Mouse (Mus musculus): Measurements from ENCODE around the gene Milr1.
"Not testable (repeated sequence)": the region's sequence is repeated elsewhere in the genome, so short reads cannot be mapped to it uniquely, and the experiment has no call there.

The Milr1 gene

DNA sequence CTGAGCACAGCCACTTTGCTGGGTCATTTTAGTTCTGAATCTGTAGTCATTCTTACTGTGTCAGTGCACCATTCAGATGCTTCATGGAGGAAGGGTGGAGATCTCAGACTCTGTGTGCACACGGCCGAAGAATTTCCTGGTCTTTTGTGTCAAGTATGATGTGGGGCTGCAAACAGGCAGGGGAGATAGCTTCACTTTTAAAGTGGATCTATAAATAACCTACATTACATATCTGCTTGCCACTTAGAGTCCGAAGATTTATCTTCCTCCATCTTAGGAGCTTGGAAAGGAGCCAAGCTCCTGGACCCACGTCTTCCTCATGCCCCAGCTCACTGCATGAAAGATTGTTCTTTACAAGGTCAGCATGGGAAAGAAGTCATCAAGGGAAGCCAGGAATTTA lies 20.3 kb upstream of the Milr1 start:
- DNase-seq (ENCODE audit: low read depth, low spot score): no peak

DNA sequence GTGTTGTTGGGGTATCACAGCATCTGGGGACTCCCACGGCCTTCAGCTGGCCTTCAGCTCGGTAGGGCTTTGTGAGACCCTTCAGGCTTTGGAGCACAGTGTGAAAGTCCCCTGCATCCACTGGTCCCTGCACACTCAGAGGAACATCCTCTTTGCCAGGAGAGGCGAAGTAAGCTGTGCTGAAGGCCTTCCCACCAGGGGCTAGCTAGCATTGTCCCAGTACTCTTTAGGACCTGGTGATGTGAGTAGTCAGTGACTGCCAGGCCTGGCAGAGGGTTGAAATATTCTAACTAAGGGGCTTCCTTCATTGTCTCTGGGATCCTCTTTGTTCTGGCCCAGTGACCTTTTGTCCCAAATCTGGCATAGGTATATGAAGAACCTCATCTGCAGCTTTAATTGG lies 14.4 kb upstream of the Milr1 start:
- no peak for DNase-seq (ENCODE audit: low read depth, low spot score)

DNA sequence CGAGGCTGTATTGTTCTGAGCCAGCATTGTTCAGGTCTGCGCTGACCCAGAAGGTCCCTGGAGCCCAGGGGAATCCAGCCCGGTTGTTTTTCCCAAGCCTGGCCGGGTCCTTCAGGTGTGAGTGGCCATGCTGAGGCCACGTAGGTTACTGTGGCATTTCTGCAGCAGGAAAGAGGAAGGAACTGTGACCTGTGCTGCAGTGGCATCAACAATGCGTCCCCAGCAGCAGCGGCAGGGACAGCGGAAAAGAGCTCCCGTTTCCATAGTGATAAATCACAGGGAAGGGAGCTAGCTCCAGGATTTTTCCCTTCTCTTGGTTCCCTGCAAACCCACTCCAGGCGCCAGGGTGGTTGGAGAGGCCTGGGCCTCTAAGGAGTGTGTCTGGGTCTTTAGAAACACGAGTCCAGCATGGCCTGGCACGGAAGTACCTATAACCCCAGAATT lies 13.8 kb upstream of the Milr1 start:
- DNase-seq (ENCODE audit: low read depth, low spot score): no peak

DNA sequence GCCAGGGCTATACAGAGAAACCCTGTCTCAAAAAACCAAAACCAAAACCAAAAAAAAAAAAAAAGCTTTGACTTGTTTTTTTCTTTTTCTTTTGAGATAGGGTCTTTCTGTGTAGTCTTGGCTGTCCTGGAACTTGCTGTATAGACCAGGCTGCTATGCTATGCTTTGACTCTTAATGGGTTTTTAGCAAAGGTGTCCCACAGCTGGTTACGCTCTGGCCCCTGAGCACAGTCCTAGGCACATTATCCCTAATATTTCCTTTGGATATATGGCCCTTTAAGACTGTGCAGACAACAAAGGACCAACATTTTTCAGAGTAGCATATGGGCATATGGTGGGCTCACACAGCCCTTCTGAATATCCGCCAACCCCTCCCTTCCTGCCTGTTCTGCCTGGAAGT lies 11.9 kb upstream of the Milr1 start:
- DNase-seq (ENCODE audit: low read depth, low spot score): no peak

DNA sequence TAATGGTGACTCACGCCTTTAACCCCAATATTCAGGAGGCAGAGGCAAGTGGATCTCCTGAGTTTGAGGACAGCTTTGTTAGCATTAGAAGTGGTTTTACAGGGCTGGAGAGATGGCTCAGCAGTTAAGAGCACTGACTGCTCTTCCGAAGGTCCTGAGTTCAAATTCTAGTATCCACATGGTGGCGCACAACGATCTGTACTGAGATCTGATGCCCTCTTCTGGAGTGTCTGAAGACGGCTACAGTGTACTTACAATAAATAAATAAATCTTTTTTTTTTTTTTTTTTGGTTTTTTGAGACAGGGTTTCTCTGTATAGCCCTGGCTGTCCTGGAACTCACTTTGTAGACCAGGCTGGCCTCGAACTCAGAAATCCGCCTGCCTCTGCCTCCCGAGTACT lies 10.3 kb upstream of the Milr1 start:
- not testable (repeated sequence) for DNase-seq (ENCODE audit: low read depth, low spot score)

DNA sequence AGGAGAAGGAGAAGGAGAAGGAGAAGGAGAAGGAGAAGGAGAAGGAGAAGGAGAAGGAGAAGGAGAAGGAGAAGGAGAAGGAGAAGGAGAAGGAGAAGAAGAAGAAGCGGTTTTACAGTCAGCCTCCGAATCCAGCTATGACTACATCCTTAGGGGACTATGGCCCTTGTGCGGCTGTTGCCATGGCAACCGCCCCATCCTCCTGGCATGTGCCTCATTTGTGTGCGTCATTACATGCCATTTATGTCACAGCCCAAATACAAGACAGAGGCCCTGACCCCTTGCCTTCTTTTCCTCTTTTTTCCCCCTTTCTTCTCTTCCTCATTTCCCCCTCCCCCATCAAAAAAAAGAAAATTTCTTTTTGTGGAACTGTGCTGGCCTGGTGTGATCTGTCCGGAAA lies 9.8 kb upstream of the Milr1 start:
- DNase-seq (ENCODE audit: low read depth, low spot score): peak; percentile 76

DNA sequence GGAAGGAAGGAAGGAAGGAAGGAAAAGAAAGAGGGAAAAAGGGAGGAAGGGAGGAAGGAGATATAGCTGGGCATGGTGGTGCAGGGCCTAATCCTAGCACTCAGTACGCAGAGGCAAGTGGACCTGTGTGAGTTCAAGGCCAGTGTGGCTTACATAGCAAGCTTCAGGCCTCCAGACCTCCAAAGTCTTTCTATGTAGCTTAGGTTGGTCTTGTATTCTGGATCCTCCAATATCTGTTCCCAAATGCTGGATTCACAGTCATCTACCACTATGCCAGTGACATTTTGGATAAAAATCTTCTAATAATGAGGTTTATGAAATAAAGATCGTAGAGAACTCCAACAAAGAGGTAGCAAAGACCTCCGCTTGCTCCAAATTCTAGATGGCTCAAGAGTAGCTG lies 9.2 kb upstream of the Milr1 start:
- DNase-seq (ENCODE audit: low read depth, low spot score): no peak

DNA sequence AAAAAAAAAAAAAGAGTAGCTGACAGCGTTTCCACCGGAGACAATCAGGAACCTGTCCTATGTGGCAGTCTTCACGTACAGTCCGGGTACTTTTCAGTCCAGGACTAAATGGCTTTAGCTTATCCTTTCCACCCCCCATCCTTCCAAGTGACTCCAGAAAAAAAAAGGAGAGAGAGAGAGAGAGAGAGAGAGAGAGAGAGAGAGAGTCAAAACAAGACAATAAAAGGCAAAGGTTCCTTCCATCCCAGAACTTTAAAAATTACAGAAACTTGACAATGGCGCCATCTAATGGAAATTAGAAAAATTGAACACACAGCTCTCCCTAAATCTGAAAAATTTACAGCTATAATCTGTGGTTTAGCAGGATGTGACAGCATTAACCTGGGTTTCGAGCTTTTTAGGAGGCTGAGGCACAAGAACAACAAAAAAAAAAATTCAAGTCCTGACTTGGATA lies 8.6 kb upstream of the Milr1 start:
- peak; percentile 79 for DNase-seq (ENCODE audit: low read depth, low spot score)

DNA sequence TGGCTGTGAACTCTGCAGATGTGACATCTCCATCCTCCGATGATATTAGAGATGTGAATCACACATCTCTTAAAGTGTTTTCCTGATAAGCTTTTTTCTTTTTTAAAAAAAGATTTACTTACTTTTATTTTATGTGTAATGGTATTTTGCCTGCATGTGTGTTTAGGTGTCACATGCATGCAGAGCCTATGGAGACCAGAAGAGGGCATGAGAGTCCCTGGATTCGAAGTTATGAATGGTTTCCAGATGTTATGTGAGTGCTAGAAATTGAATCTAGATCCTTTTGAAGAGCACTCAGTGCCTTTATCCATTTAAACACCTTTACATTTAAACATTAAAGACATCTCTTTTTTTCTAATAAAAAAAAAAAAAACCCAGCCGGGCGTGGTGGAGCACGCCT lies 6.1 kb upstream of the Milr1 start:
- DNase-seq (ENCODE audit: low read depth, low spot score): peak; percentile 59

DNA sequence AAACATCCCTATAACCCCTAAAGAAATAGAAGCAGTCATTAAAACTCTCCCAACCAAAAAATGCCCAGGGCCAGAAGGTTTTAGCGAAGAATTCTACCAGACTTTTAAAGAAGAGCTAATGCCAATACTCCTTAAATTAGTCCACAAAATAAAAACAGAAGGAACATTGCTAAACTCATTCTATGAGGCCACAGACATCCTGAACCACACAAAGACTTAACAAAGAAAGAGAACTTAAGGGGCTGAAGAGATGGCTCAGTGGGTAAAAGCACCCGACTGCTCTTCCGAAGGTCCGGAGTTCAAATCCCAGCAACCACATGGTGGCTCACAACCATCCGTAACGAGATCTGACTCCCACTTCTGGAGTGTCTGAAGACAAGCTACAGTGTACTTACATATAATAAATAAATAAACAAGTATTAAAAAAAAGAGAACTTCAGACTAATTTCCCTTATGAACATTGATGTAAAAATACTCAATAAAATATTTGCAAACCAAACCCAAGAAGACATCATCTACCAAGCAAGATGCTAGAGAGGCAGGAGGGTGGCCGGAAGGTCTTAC lies 1.4 kb upstream of the Milr1 start:
- DNase-seq (ENCODE audit: low read depth, low spot score): peak; percentile 40

DNA sequence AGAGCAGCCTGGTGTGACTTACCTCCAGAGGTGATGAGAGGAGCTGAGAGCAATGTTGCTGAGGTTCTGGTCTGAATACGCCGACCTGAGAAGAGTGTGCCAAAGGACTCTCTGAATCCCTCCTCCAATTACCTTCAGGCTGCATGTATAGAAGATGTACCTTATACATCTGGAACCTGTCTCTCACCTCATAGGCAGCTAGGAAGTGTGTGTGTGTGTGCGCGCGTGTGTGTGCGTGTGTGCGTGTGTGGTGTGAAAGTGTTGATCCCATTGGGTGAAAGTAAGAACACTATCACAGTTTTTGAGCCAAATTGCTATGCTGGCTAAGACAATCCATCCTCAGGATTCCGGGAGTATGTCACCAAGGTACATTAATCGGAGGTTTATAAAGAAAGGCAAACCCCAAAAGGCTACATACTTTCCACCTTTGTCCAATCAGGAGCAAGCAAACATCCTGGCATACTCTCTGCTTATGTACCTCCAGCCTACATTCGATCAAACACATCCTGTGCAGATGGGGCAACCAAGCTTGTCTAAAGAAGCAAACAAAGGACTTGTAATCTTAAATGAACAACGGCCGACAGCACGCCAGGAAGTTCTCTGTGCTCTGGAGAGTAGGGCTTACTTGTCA lies 790 bp upstream of the Milr1 start, which contains the start of gene Pecam1:
Pecam1 (minus strand) TSS at position 508 of the 631 bp plus-strand sequence.
- DNase-seq (ENCODE audit: low read depth, low spot score): peak; percentile 88

DNA sequence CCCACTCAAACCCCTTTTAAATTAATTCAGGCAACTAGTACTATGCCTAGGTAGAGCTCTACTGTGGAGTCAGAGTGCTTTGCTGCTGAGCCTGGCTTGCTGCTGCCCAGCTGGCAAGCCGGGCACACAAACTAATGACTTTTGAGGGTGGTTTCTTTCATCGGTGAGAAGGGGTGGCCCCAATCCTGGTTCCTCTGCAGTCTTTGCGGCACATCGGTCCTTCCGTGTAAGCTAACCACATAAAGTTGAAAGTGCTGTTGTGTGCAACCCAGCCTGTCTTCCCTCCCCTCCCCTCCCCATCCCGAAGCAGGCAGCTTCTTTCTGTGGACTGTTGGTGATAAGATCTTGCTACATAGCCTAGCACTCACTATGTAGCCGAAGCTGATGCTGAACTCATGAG lies 1.1 kb downstream of the Milr1 start:
- peak; percentile 81 for DNase-seq (ENCODE audit: low read depth, low spot score)

DNA sequence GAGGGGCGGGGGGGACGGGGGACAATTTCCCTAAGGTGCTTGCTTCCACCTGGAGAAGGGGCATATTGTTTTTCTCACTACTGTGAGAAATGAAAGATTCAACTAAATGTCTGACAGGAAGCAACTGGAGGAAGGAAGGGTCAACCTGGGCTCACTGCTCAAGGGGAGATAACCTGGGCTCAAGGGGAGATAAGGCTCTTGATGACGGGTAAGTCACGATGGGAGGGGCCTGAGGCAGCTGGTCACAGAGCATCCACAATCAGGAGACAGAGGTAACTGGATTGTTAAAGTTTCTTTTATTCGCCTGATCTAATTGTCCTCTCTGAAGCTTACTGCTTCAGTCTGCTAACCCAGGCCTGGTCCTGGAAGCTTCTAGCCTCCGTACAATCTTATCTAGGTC lies 2.3 kb downstream of the Milr1 start:
- no peak for DNase-seq (ENCODE audit: low read depth, low spot score)

DNA sequence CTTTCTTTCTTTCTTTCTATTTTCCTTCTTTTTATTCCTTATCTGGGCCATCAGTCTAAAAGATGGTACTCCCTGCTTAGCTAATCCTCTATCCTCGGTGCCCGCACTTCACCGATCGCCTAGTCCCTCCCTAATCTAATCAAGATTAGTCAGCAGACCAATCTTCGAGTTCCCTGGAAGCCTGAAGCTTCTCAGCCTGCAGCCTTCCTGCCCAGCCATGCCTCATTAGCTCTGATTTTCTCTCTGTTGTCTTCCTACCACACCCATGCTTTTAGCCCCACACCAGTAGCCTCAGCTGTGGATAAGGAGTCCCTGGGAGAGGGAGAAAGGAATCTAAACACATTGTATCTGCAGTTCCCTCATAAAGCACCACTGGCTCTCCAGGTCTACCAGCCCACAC lies 4.6 kb downstream of the Milr1 start:
- no peak for DNase-seq (ENCODE audit: low read depth, low spot score)

DNA sequence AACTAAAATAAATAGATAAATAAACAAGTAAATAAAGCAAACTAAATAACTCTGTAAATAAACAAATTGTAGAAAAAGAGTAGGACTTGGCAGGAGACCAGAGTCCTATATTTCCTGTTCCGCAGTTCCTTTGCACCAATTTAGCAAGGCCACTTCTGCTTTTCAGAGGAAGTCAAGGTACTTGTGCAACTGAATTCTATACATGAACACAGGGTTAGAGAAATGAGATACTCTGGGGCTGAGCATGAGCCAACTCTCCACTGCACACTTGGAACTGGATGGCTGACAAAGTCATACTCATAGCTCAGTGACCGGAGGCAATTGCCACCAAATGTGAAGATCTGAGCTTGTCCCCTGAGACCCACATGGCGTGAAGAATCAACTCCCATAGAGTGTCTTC lies 8.0 kb downstream of the Milr1 start:
- no peak for DNase-seq (ENCODE audit: low read depth, low spot score)

DNA sequence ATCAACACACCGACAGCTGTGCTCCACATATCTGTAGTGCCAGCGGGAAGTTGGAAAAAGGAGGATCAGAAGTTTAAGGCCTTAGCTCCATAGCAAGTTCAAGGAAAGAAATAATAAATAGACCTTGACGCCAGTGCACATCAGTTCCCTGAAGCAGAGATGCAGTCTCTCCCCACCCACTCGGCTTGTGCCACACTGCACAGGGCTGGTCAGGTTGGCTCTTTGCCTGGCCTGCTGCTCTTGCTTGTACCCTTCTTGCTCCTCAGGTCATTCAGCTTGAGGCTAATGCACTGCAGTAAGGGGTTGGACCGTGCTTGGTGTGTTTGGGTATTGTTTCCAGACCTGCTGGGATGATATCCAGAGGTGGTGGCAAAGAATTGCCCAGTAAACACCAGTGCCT lies 9.5 kb downstream of the Milr1 start:
- DNase-seq (ENCODE audit: low read depth, low spot score): no peak

DNA sequence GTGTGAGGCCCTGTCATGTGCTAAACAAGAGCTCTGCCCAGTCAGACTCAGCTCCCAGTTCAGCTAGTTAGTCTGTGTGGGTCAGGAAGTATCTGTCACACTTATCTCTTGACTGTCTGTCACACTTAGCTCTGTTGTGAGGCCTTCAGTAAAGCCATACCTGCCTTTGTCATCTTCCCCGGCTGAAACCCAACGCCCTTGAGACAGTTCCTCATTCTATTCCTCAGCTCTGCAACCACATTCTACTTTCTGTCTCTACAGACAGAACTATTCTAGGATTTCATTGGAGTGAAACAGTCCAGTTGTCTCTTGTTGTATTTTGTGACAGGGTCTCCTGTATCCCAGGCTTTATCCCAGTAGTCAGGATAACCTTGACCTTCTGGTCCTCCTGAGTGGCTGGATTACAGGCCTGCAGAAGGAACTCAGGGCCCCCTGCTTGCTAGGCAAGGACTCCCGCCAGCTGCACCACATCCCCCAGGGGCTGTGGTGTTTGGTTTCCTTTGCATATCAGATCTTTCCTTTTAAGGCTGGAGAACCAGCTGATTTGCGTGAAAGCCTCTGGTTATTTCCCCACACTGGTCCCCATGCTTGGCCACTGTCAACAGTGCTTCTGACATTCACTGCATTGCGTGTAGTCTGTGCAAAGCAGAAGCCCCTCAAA lies 11.2 kb downstream of the Milr1 start:
- DNase-seq (ENCODE audit: low read depth, low spot score): peak; percentile 61

DNA sequence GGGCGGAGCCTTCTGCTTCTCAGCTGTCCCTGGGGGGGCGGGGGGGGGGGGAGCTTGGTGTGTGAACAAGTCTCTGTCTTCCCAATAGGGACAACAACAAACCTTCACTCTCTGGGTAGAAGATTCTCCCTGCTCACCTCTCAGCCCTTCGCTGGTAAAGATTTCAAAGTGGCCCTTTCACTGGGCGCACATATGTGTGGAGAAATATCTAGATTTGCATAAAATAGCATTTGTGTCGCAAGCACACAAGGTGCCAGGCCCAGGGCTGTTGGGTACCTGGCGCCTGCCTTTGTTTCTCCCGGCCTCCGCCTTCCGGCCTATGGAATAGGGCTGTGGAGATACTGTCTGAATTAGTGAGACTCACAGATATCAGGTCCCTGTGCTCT lies 11.8 kb downstream of the Milr1 start:
- DNase-seq (ENCODE audit: low read depth, low spot score): no peak

DNA sequence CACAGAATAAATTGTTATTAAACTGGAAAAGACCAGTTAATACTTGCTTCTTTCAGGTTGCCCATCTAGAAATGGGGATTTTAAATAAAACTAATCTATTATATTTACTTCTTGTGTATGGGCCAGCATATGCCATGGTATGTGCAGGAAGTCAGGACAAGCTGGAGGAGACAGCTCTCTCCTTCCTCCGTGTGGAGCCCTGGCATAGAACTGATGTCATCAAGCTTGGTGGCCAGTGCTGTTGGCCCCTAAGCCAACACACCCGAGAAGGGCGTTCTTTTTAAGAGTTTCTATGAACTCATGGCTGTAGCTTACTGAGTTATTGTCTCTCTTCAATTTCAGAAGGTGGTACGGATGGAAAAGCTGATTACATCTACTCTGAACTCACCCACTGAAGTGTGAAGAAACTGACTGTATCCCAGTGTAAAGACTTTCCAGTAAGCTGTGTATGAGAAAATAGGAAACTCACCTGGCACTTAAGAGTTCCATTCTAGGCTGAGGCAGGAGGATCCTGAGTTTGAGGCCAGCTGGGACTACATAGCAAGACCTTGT lies 15.7 kb downstream of the Milr1 start:
- DNase-seq (ENCODE audit: low read depth, low spot score): no peak

DNA sequence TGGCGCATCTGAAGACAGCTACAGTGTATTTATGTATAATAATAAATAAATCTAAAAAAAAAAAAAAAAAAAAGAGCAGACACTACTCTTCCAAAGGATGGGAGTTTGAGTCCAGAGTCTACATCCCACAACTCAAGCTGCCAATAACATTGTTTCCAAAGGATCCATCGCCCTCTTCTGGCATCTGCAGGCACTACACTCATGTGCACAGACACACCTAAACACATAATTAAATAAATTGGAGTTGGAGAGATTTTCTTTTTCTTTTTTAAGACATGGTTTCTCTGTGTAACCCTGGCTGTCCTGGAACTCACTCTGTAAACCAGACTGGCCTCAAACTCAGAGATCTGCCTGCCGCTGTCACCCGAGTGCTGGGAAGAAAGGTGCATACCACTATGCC lies 16.5 kb downstream of the Milr1 start:
- peak; percentile 46 for DNase-seq (ENCODE audit: low read depth, low spot score)

DNA sequence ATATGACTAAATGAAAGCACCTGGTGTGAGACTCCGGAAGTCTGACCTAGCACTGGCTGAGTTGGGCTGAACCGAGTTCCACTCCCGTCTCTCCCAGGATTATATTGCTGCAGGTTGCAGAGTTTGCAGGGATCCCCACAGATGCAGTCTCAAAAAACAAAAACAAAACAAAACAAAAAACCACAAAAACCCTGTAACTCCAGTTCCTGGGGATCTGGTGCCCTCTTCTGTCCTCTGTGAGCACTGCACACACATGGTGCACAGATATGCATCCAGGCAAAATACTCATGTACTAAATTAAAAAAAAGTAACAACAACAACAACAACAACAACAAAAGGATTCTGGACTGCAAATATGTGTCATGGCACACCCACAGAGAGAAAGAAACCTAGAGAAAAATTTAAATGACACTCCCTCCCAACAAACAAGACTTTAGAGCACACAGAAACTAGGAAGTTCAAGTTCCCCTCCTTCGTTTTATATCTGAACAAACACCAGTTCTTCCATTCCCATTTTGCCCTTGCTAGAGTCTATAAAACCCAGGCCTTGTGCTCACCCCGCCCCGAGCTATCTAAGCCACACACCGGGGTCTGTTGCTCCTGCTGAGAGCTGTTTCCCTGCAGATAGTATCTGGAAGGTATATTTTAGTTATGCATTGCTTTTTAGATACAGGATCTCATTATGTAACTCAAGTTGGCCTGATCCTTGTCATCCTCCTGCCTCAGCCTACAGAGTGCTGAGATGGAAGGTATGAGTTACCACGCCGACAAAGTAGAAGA lies 19.4 kb downstream of the Milr1 start:
- DNase-seq (ENCODE audit: low read depth, low spot score): peak; percentile 80

DNA sequence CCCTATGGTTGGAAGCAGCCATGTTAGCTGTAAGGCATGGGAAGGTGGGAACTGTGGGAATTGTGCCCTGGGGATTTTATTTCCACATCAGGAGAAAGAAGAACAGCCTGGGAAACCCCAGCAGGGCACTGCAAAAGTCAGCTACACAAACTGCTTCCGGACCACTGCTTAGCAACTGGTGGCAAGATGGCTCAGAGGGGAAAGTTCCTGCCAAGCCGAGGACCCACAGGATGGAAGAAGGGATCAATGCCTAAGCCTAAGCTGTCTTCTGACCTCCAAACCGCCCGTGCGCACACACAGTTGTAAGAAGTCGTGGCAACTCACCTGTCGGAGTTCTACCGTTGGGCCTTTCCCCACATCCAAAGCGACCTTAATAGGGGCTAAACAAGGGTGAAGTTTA lies 22.0 kb downstream of the Milr1 start:
- DNase-seq (ENCODE audit: low read depth, low spot score): no peak
